Mouse (Mus musculus): ENCODE data around the gene Ksr1. TPM values are rescaled to one million over a fixed set of nuclear protein-coding genes. Genes with fewer than 3 reads are reported as not detected.
"Not testable (repeated sequence)": the region's sequence is repeated elsewhere in the genome, so short reads cannot be mapped to it uniquely, and the experiment has no call there.

The Ksr1 gene
- total and polyA plus RNA-seq, 3 experiments, result 22.5 to 73.1 (median 61.2) TPM

GRCm38 (mm10) chr11:79008891-79009290, 137.3 kb downstream of the Ksr1 start:
- Histone ChIP-seq H3K36me3 (replicated peaks in 1 of 2; ENCODE audit: control insufficient read depth in 1 of 2, insufficient read depth in 1 of 2, low read length in 1 of 2) (peaks cover 3 to 12% of the 10 kb centered on the region in 2 experiments), H3K9me3 (replicated peaks; ENCODE audit: low read length) (peaks cover 6% of the 10 kb centered on the region), H3K4me2 (ENCODE audit: insufficient read depth, low read depth, poor library complexity, severe bottlenecking) (no peak overlapping the region), H3K4me1 (ENCODE audit: control insufficient read depth in 1 of 2, insufficient read depth in 2 of 2) (peaks cover 0 to 15% of the 10 kb centered on the region in 2 experiments; a peak in 2 of 4 replicates), H3K4me3 (replicated peaks in 1 of 3; ENCODE audit: low read depth in 2 of 3, low read length in 2 of 3, poor library complexity in 1 of 3) (no peak overlapping the region), H3K9ac (ENCODE audit: insufficient read depth, low read depth) (no peak overlapping the region), H3K27me3 (replicated peaks) (no peaks in the 10 kb centered on the region), H3K79me2 (replicated peaks; ENCODE audit: control insufficient read depth, extremely low read depth, insufficient read depth, poor library complexity, severe bottlenecking) (no peaks in the 10 kb centered on the region), H3K27ac (ENCODE audit: insufficient read depth, low read depth) (no peak overlapping the region)
- TF ChIP-seq ZMIZ1 (IDR thresholded peaks at IDR 0.05; ENCODE audit: low read depth, low read length), result no peak
- no peak for TF ChIP-seq NELFE (IDR thresholded peaks at IDR 0.05; ENCODE audit: low read depth, low read length)
- TF ChIP-seq IRF4 (IDR thresholded peaks at IDR 0.05; ENCODE audit: low read depth, low read length), result no peak
- no peak for TF ChIP-seq USF2 (conservative IDR thresholded peaks at IDR 0.05; ENCODE audit: low read depth, low read length)
- TF ChIP-seq HCFC1 (IDR thresholded peaks at IDR 0.05; ENCODE audit: low read depth, low read length), result no peak
- no peak for TF ChIP-seq CHD2 (IDR thresholded peaks at IDR 0.05; ENCODE audit: low read length)
- TF ChIP-seq UBTF (IDR thresholded peaks at IDR 0.05; ENCODE audit: low read depth, low read length), result no peak
- in situ Hi-C loops (cut with MboI; ENCODE audit: low pct_ligation_motif_present, low pct_unique_long_range_greater_than_20kb, low sequenced_read_pairs) (no loop called here), dilution Hi-C loops (cut with MboI; ENCODE audit: extremely low pct_ligation_motif_present, extremely low pct_unique_long_range_greater_than_20kb, low sequenced_read_pairs) (no loop called here)
- DNase-seq (ENCODE audit: extremely low read depth), result no peak

- Histone ChIP-seq H3K27ac (ENCODE audit: insufficient read depth, low read depth) (no peak overlapping the region), H3K79me2 (replicated peaks; ENCODE audit: control insufficient read depth, extremely low read depth, insufficient read depth, poor library complexity, severe bottlenecking) (no peaks in the 10 kb centered on the region), H3K36me3 (replicated peaks in 1 of 2; ENCODE audit: control insufficient read depth in 1 of 2, insufficient read depth in 1 of 2, low read length in 1 of 2) (peaks cover 0 to 7% of the 10 kb centered on the region in 2 experiments), H3K4me2 (ENCODE audit: insufficient read depth, low read depth, poor library complexity, severe bottlenecking) (no peak overlapping the region), H3K9me3 (replicated peaks; ENCODE audit: low read length) (peaks cover 3% of the 10 kb centered on the region), H3K4me1 (ENCODE audit: control insufficient read depth in 1 of 2, insufficient read depth in 2 of 2) (peaks cover 0 to 13% of the 10 kb centered on the region in 2 experiments; a peak in 1 of 4 replicates), H3K27me3 (replicated peaks) (no peaks in the 10 kb centered on the region), H3K9ac (ENCODE audit: insufficient read depth, low read depth) (no peak overlapping the region), H3K4me3 (replicated peaks in 1 of 3; ENCODE audit: low read depth in 2 of 3, low read length in 2 of 3, poor library complexity in 1 of 3) (no peak overlapping the region)
- no peak for DNase-seq (ENCODE audit: extremely low read depth)
- dilution Hi-C loops (cut with MboI; ENCODE audit: extremely low pct_ligation_motif_present, extremely low pct_unique_long_range_greater_than_20kb, low sequenced_read_pairs), result no loop called here
- in situ Hi-C loops (cut with MboI; ENCODE audit: low pct_ligation_motif_present, low pct_unique_long_range_greater_than_20kb, low sequenced_read_pairs), result no loop called here
- TF ChIP-seq CTCF (conservative IDR thresholded peaks at IDR 0.05 in 1 of 2, IDR thresholded peaks at IDR 0.05 in 1 of 2; ENCODE audit: low read depth in 2 of 2, low read length in 2 of 2), result no peak
- no peak for TF ChIP-seq ELF1 (IDR thresholded peaks at IDR 0.05; ENCODE audit: low read depth, low read length)
- no peak for TF ChIP-seq ZMIZ1 (IDR thresholded peaks at IDR 0.05; ENCODE audit: low read depth, low read length)
- TF ChIP-seq ZNF384 (IDR thresholded peaks at IDR 0.05; ENCODE audit: low read depth, low read length), result no peak
- no peak for TF ChIP-seq CHD2 (IDR thresholded peaks at IDR 0.05; ENCODE audit: low read length)
- TF ChIP-seq JUND (conservative IDR thresholded peaks at IDR 0.05; ENCODE audit: low read depth, low read length), result no peak
- TF ChIP-seq TBP (conservative IDR thresholded peaks at IDR 0.05; ENCODE audit: low read depth, low read length), result no peak
- no peak for TF ChIP-seq MEF2A (IDR thresholded peaks at IDR 0.05; ENCODE audit: borderline replicate concordance, low read depth, low read length)
- TF ChIP-seq EP300 (IDR thresholded peaks at IDR 0.05; ENCODE audit: low read length), result no peak
- TF ChIP-seq ZKSCAN1 (IDR thresholded peaks at IDR 0.05; ENCODE audit: borderline replicate concordance, low read depth, low read length), result no peak
- no peak for TF ChIP-seq UBTF (IDR thresholded peaks at IDR 0.05; ENCODE audit: low read depth, low read length)
- TF ChIP-seq POLR2AphosphoS2 (IDR thresholded peaks at IDR 0.05; ENCODE audit: low read depth, low read length), result no peak
- TF ChIP-seq PAX5 (IDR thresholded peaks at IDR 0.05; ENCODE audit: low read length), result no peak
- no peak for TF ChIP-seq CHD1 (IDR thresholded peaks at IDR 0.05; ENCODE audit: low read depth, low read length)
- TF ChIP-seq BHLHE40 (IDR thresholded peaks at IDR 0.05; ENCODE audit: low read depth, low read length), result no peak
- no peak for TF ChIP-seq TCF12 (IDR thresholded peaks at IDR 0.05; ENCODE audit: low read depth, low read length)
Measured at GRCm38 (mm10) chr11:79008007-79008775, 138.0 kb downstream of the Ksr1 start.

GRCm38 (mm10) chr11:79007356-79007755, 138.9 kb downstream of the Ksr1 start:
- peaks cover 0 to 21% of the 10 kb centered on the region in 2 experiments; a peak in 1 of 4 replicates for H3K4me1 ChIP-seq (ENCODE audit: control insufficient read depth in 1 of 2, insufficient read depth in 2 of 2)
- H3K9ac ChIP-seq (ENCODE audit: insufficient read depth, low read depth); H3K79me2 ChIP-seq (replicated peaks; ENCODE audit: control insufficient read depth, extremely low read depth, insufficient read depth, poor library complexity, severe bottlenecking); H3K4me2 ChIP-seq (ENCODE audit: insufficient read depth, low read depth, poor library complexity, severe bottlenecking); DNase-seq (ENCODE audit: extremely low read depth); H3K9me3 ChIP-seq (replicated peaks; ENCODE audit: low read length); H3K4me3 ChIP-seq (replicated peaks in 1 of 3; ENCODE audit: low read depth in 2 of 3, low read length in 2 of 3, poor library complexity in 1 of 3); in situ Hi-C loops (cut with MboI; ENCODE audit: low pct_ligation_motif_present, low pct_unique_long_range_greater_than_20kb, low sequenced_read_pairs); H3K27ac ChIP-seq (ENCODE audit: insufficient read depth, low read depth); H3K36me3 ChIP-seq (replicated peaks in 1 of 2; ENCODE audit: control insufficient read depth in 1 of 2, insufficient read depth in 1 of 2, low read length in 1 of 2); dilution Hi-C loops (cut with MboI; ENCODE audit: extremely low pct_ligation_motif_present, extremely low pct_unique_long_range_greater_than_20kb, low sequenced_read_pairs); H3K27me3 ChIP-seq (replicated peaks): not testable (repeated sequence)
